Mouse (Mus musculus): ENCODE data around the gene Serpini1. TPM values are rescaled to one million over a fixed set of nuclear protein-coding genes. Genes with fewer than 3 reads are reported as not detected.

The Serpini1 gene
- polyA plus RNA-seq, 1 experiment from 2014 or later = 7.0 TPM

GRCm38 (mm10) chr3:75611019-75611418 is 53.7 kb downstream of the Serpini1 start:
- Histone ChIP-seq H3K4me1 (ENCODE audit: control insufficient read depth, insufficient read depth, low read length) (no peaks in the 10 kb centered on the region), H3K9ac (ENCODE audit: low read depth, low read length) (no peak overlapping the region), H3K27ac (replicated peaks; ENCODE audit: low read depth, low read length) (no peak overlapping the region), H3K27me3 (replicated peaks; ENCODE audit: control insufficient read depth, insufficient read depth, low read length) (no peaks in the 10 kb centered on the region), H3K9me3 (ENCODE audit: control insufficient read depth, low read length) (no peaks in the 10 kb centered on the region), H3K36me3 (ENCODE audit: control insufficient read depth, insufficient read depth, low read length) (no peaks in the 10 kb centered on the region), H3K4me2 (ENCODE audit: low read depth, low read length) (no peak overlapping the region), H3K4me3 (ENCODE audit: low read depth, low read length) (no peak overlapping the region)
- ATAC-seq (ENCODE audit: low read depth) (no peak), DNase-seq (ENCODE audit: low spot score) (no peak)
- WGBS = 79% methylated on average over 7 of the region's 7 CpGs

GRCm38 (mm10) chr3:75624627-75625026 is 67.3 kb downstream of the Serpini1 start:
- no peaks in the 10 kb centered on the region for H3K9me3 ChIP-seq (ENCODE audit: control insufficient read depth, low read length)
- H3K4me1 ChIP-seq (ENCODE audit: control insufficient read depth, insufficient read depth, low read length) = no peaks in the 10 kb centered on the region
- H3K4me2 ChIP-seq (ENCODE audit: low read depth, low read length) = no peak overlapping the region
- no peak overlapping the region for H3K4me3 ChIP-seq (ENCODE audit: low read depth, low read length)
- H3K36me3 ChIP-seq (ENCODE audit: control insufficient read depth, insufficient read depth, low read length) = no peaks in the 10 kb centered on the region
- 88% methylated on average over 2 of the region's 2 CpGs for WGBS
- no peak overlapping the region for H3K9ac ChIP-seq (ENCODE audit: low read depth, low read length)
- no peak for DNase-seq (ENCODE audit: low spot score)
- H3K27ac ChIP-seq (replicated peaks; ENCODE audit: low read depth, low read length) = no peak overlapping the region
- ATAC-seq (ENCODE audit: low read depth) = no peak
- no peaks in the 10 kb centered on the region for H3K27me3 ChIP-seq (replicated peaks; ENCODE audit: control insufficient read depth, insufficient read depth, low read length)

GRCm38 (mm10) chr3:75630988-75631615 is 73.8 kb downstream of the Serpini1 start:
- Histone ChIP-seq H3K27me3 (replicated peaks; ENCODE audit: control insufficient read depth, insufficient read depth, low read length) (no peaks in the 10 kb centered on the region), H3K4me3 (ENCODE audit: low read depth, low read length) (no peak overlapping the region), H3K9me3 (ENCODE audit: control insufficient read depth, low read length) (no peaks in the 10 kb centered on the region), H3K4me1 (ENCODE audit: control insufficient read depth, insufficient read depth, low read length) (no peaks in the 10 kb centered on the region), H3K36me3 (ENCODE audit: control insufficient read depth, insufficient read depth, low read length) (no peaks in the 10 kb centered on the region), H3K4me2 (ENCODE audit: low read depth, low read length) (no peak overlapping the region), H3K9ac (ENCODE audit: low read depth, low read length) (no peak overlapping the region), H3K27ac (replicated peaks; ENCODE audit: low read depth, low read length) (no peak overlapping the region)
- DNase-seq (ENCODE audit: low spot score) (no peak), ATAC-seq (ENCODE audit: low read depth) (no peak)
- 67% methylated on average over 4 of the region's 4 CpGs for WGBS

- Histone ChIP-seq H3K4me1 (ENCODE audit: control insufficient read depth, insufficient read depth, low read length) (no peaks in the 10 kb centered on the region), H3K9ac (ENCODE audit: low read depth, low read length) (no peak overlapping the region), H3K4me2 (ENCODE audit: low read depth, low read length) (no peak overlapping the region), H3K4me3 (ENCODE audit: low read depth, low read length) (no peak overlapping the region), H3K9me3 (ENCODE audit: control insufficient read depth, low read length) (no peaks in the 10 kb centered on the region), H3K27me3 (replicated peaks; ENCODE audit: control insufficient read depth, insufficient read depth, low read length) (no peaks in the 10 kb centered on the region), H3K36me3 (ENCODE audit: control insufficient read depth, insufficient read depth, low read length) (no peaks in the 10 kb centered on the region), H3K27ac (replicated peaks; ENCODE audit: low read depth, low read length) (no peak overlapping the region)
- WGBS = 55% methylated on average over 1 of the region's 1 CpGs
- ATAC-seq (ENCODE audit: low read depth) (no peak; the same call in 1 of the 2 replicates), DNase-seq (ENCODE audit: low spot score) (peak; percentile 51)
These were observed 75.9 kb downstream of the Serpini1 start for GRCm38 (mm10) chr3:75633221-75633620.

GRCm38 (mm10) chr3:75633635-75634034 is 76.3 kb downstream of the Serpini1 start:
- Histone ChIP-seq H3K4me2 (ENCODE audit: low read depth, low read length) (no peak overlapping the region), H3K36me3 (ENCODE audit: control insufficient read depth, insufficient read depth, low read length) (no peaks in the 10 kb centered on the region), H3K27ac (replicated peaks; ENCODE audit: low read depth, low read length) (no peak overlapping the region), H3K4me3 (ENCODE audit: low read depth, low read length) (no peak overlapping the region), H3K4me1 (ENCODE audit: control insufficient read depth, insufficient read depth, low read length) (no peaks in the 10 kb centered on the region), H3K27me3 (replicated peaks; ENCODE audit: control insufficient read depth, insufficient read depth, low read length) (no peaks in the 10 kb centered on the region), H3K9me3 (ENCODE audit: control insufficient read depth, low read length) (no peaks in the 10 kb centered on the region), H3K9ac (ENCODE audit: low read depth, low read length) (no peak overlapping the region)
- 20% methylated on average over 4 of the region's 4 CpGs for WGBS
- no peak for ATAC-seq (ENCODE audit: low read depth)
- peak; percentile 7 for DNase-seq (ENCODE audit: low spot score)

GRCm38 (mm10) chr3:75635648-75636047 is 78.3 kb downstream of the Serpini1 start:
- no peak overlapping the region for H3K4me2 ChIP-seq (ENCODE audit: low read depth, low read length)
- no peak overlapping the region for H3K27ac ChIP-seq (replicated peaks; ENCODE audit: low read depth, low read length)
- 94% methylated on average over 1 of the region's 1 CpGs for WGBS
- DNase-seq (ENCODE audit: low spot score) (no peak), ATAC-seq (ENCODE audit: low read depth) (no peak)
- H3K36me3 ChIP-seq (ENCODE audit: control insufficient read depth, insufficient read depth, low read length) = no peaks in the 10 kb centered on the region
- no peaks in the 10 kb centered on the region for H3K4me1 ChIP-seq (ENCODE audit: control insufficient read depth, insufficient read depth, low read length)
- no peak overlapping the region for H3K4me3 ChIP-seq (ENCODE audit: low read depth, low read length)
- no peaks in the 10 kb centered on the region for H3K27me3 ChIP-seq (replicated peaks; ENCODE audit: control insufficient read depth, insufficient read depth, low read length)
- no peak overlapping the region for H3K9ac ChIP-seq (ENCODE audit: low read depth, low read length)
- no peaks in the 10 kb centered on the region for H3K9me3 ChIP-seq (ENCODE audit: control insufficient read depth, low read length)

- Histone ChIP-seq H3K4me1 (ENCODE audit: control insufficient read depth, insufficient read depth, low read length) (no peaks in the 10 kb centered on the region), H3K9me3 (ENCODE audit: control insufficient read depth, low read length) (no peaks in the 10 kb centered on the region), H3K4me2 (ENCODE audit: low read depth, low read length) (no peak overlapping the region), H3K9ac (ENCODE audit: low read depth, low read length) (no peak overlapping the region), H3K4me3 (ENCODE audit: low read depth, low read length) (no peak overlapping the region), H3K36me3 (ENCODE audit: control insufficient read depth, insufficient read depth, low read length) (no peaks in the 10 kb centered on the region), H3K27ac (replicated peaks; ENCODE audit: low read depth, low read length) (no peak overlapping the region), H3K27me3 (replicated peaks; ENCODE audit: control insufficient read depth, insufficient read depth, low read length) (no peaks in the 10 kb centered on the region)
- ATAC-seq (ENCODE audit: low read depth) (no peak), DNase-seq (ENCODE audit: low spot score) (no peak)
- WGBS = 62% methylated on average over 1 of the region's 1 CpGs
These were observed 82.2 kb downstream of the Serpini1 start for GRCm38 (mm10) chr3:75639546-75639945.

- H3K4me1 ChIP-seq (ENCODE audit: control insufficient read depth, insufficient read depth, low read length) = no peaks in the 10 kb centered on the region
- no peaks in the 10 kb centered on the region for H3K36me3 ChIP-seq (ENCODE audit: control insufficient read depth, insufficient read depth, low read length)
- H3K9me3 ChIP-seq (ENCODE audit: control insufficient read depth, low read length) = no peaks in the 10 kb centered on the region
- H3K27ac ChIP-seq (replicated peaks; ENCODE audit: low read depth, low read length) = no peak overlapping the region
- H3K9ac ChIP-seq (ENCODE audit: low read depth, low read length) = no peak overlapping the region
- DNase-seq (ENCODE audit: low spot score) (no peak), ATAC-seq (ENCODE audit: low read depth) (no peak)
- H3K4me3 ChIP-seq (ENCODE audit: low read depth, low read length) = no peak overlapping the region
- H3K4me2 ChIP-seq (ENCODE audit: low read depth, low read length) = no peak overlapping the region
- no peaks in the 10 kb centered on the region for H3K27me3 ChIP-seq (replicated peaks; ENCODE audit: control insufficient read depth, insufficient read depth, low read length)
These were observed 90.2 kb downstream of the Serpini1 start for GRCm38 (mm10) chr3:75647542-75647941.

- Histone ChIP-seq H3K9ac (ENCODE audit: low read depth, low read length) (no peak overlapping the region), H3K27me3 (replicated peaks; ENCODE audit: control insufficient read depth, insufficient read depth, low read length) (no peaks in the 10 kb centered on the region), H3K9me3 (ENCODE audit: control insufficient read depth, low read length) (no peaks in the 10 kb centered on the region), H3K4me3 (ENCODE audit: low read depth, low read length) (no peak overlapping the region), H3K4me1 (ENCODE audit: control insufficient read depth, insufficient read depth, low read length) (no peaks in the 10 kb centered on the region), H3K4me2 (ENCODE audit: low read depth, low read length) (no peak overlapping the region), H3K27ac (replicated peaks; ENCODE audit: low read depth, low read length) (no peak overlapping the region), H3K36me3 (ENCODE audit: control insufficient read depth, insufficient read depth, low read length) (no peaks in the 10 kb centered on the region)
- 72% methylated on average over 1 of the region's 1 CpGs for WGBS
- no peak for ATAC-seq (ENCODE audit: low read depth)
- DNase-seq (ENCODE audit: low spot score) = no peak
These were observed 90.9 kb downstream of the Serpini1 start for GRCm38 (mm10) chr3:75648226-75648625.
